In the genomic region with DNA sequence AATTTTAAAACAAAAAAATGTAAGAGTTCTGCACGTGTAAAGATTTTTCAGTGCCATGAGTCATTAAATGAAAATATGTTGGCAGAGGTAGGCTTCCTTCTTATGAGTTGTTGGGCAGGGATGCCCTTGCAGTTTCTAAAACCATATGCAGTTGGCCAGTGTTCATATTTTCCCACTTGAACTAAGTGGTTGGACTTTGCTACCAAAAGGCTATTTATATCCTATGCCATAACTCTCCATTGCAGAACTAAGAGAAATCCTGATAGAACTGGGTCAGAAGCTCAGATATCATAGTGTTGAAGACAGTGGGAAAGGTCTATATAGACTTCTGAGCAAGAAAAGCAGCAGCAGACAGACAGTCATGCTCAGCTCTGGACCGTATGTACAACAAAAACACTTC, we compare ENCODE assay signal across 23 mouse cellular contexts.
"Had no signal": no experiment of that assay in that cellular context is flagged by ENCODE, and none has a peak within 500 bp of the region (broad histone marks: within the 10 kb centered on the region; RNA-seq: fewer than 3 reads in every experiment).

No protein-coding gene starts in this region.

- DNase-seq: gastrocnemius, adult 2 months; gastrocnemius, postnatal 10 days; gastrocnemius, postnatal 25 days; kidney, adult 11 months; kidney, adult 2 months; kidney, adult 9 months; kidney, postnatal 14 days; kidney, postnatal 36 days; layer of hippocampus, adult 9-11 months; layer of hippocampus, postnatal 36 days; left cerebral cortex, postnatal 4 days; lung, adult 18-20 months had no signal

- H3K4me1 ChIP-seq: hindbrain, embryonic 10.5 days; hindbrain, embryonic 12.5 days; hindbrain, embryonic 15.5 days; kidney, embryonic 15.5 days; limb, embryonic 13.5 days; limb, embryonic 15.5 days; liver, embryonic 12.5 days had no signal

- H3K4me3 ChIP-seq: gastrocnemius, adult 2 months; hindbrain, embryonic 10.5 days; hindbrain, embryonic 12.5 days; hindbrain, embryonic 15.5 days; kidney, embryonic 15.5 days; limb, embryonic 13.5 days; limb, embryonic 15.5 days; liver, embryonic 12.5 days had no signal

- H3K9me3 ChIP-seq: hindbrain, embryonic 10.5 days; hindbrain, embryonic 12.5 days; hindbrain, embryonic 15.5 days; kidney, embryonic 15.5 days; limb, embryonic 13.5 days; limb, embryonic 15.5 days; liver, embryonic 12.5 days had no signal

- H3K36me3 ChIP-seq: hindbrain, embryonic 10.5 days; hindbrain, embryonic 12.5 days; hindbrain, embryonic 15.5 days; kidney, embryonic 15.5 days; limb, embryonic 13.5 days; limb, embryonic 15.5 days; liver, embryonic 12.5 days had no signal

- H3K4me2 ChIP-seq: hindbrain, embryonic 12.5 days; hindbrain, embryonic 15.5 days; kidney, embryonic 15.5 days; limb, embryonic 13.5 days; limb, embryonic 15.5 days; liver, embryonic 12.5 days had no signal

- ATAC-seq: hindbrain, postnatal 0 days; intestine, embryonic 16.5 days; liver, embryonic 12.5 days had no signal

- H3K27me3 ChIP-seq: hindbrain, embryonic 12.5 days; hindbrain, embryonic 15.5 days; kidney, embryonic 15.5 days; limb, embryonic 13.5 days; limb, embryonic 15.5 days; liver, embryonic 12.5 days had no signal

- H3K27ac ChIP-seq: gastrocnemius, adult 2 months; hindbrain, embryonic 10.5 days; hindbrain, embryonic 12.5 days; hindbrain, embryonic 15.5 days; hindbrain, postnatal 0 days; kidney, embryonic 15.5 days; kidney, postnatal 0 days; limb, embryonic 13.5 days; limb, embryonic 15.5 days; liver, embryonic 12.5 days; liver, embryonic 14.5 days had no signal

- H3K9ac ChIP-seq: hindbrain, embryonic 12.5 days; hindbrain, embryonic 15.5 days; kidney, embryonic 15.5 days; limb, embryonic 13.5 days; limb, embryonic 15.5 days; liver, embryonic 12.5 days; liver, embryonic 14.5 days had no signal
